Mouse (Mus musculus): ENCODE results near the gene Lrp1.

The Lrp1 gene

GRCm38 (mm10) chr10:127620406-127621190 lies at the start of gene Lrp1:
Gene Lrp1 (minus strand): TSS chr10:127621148.
- peak; percentile 62 for DNase-seq (ENCODE audit: low read depth, low spot score)

GRCm38 (mm10) chr10:127670185-127670584 lies 49.2 kb upstream of the Lrp1 start:
- peak; percentile 45 for DNase-seq (ENCODE audit: low read depth, low spot score)

DNA sequence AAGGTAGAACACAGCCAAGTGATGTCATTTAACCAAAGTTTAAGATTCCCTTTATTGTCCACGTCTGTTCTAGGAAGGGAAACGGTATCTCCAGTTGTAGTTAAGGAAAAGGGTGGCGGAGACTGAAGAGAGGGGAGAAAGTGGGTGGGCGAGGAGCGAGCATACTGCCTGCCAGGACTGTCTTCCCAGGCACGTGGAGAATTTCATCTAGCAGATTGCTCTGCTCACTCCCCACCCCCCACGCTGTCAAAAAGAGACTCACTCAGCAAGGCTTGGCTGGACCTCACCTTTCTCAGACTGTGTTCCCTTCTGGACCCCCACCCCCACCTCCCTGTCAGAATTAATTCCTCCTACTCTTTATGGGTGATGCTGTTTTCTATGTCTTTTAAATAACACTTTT lies 48.2 kb upstream of the Lrp1 start:
- peak; percentile 36 for DNase-seq (ENCODE audit: low read depth, low spot score)

DNA sequence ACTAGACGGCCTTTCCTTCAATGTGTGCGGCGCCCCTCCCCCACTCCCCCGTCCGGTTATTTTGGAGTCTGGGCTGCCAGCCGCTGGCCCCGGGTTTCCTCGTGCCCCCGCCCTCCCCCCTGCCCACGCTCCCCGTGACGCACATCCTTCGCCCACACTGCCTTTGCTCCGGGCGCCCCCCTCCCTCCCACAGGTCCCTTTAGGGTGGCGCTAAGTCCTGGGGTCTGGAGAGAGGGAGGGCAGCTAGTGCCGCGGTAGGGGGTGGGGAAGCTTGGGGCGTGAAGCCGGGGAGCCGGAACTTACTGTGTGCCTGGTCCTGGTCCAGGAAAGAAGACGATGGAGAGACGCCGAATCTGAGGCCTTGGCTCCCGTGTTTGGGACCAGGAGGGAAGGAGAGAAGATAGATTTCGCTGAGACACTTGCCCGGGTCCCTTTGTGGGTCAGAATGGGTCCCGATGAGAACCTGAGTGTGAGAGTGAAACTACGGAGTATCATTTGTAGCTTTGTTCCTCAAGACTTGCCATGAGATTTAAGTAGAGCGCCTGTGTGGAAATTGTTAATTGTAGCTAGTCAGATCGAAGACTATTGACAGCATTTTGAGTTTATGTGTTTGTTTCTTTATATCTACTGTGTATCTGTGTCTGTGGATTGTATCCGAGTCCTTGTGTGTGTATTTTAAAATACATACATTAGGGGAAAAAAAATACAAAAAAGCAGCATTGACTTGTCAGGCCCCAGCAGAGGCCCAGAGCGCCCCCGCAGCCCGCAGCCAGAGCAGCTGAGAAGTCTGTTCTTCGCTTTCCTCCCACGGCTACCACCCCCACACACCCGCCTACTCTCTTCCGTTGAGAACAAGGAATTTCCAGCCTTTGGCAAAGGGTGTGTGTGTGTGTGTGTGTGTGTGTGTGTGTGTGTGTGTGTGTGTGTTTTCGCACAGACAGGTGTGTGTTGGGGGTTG lies 47.4 kb upstream of the Lrp1 start, which contains the start of gene Nab2:
Gene Nab2 (minus strand): TSS at position 476 of the 958 bp plus-strand sequence.
- peak; percentile 79 for DNase-seq (ENCODE audit: low read depth, low spot score)

DNA sequence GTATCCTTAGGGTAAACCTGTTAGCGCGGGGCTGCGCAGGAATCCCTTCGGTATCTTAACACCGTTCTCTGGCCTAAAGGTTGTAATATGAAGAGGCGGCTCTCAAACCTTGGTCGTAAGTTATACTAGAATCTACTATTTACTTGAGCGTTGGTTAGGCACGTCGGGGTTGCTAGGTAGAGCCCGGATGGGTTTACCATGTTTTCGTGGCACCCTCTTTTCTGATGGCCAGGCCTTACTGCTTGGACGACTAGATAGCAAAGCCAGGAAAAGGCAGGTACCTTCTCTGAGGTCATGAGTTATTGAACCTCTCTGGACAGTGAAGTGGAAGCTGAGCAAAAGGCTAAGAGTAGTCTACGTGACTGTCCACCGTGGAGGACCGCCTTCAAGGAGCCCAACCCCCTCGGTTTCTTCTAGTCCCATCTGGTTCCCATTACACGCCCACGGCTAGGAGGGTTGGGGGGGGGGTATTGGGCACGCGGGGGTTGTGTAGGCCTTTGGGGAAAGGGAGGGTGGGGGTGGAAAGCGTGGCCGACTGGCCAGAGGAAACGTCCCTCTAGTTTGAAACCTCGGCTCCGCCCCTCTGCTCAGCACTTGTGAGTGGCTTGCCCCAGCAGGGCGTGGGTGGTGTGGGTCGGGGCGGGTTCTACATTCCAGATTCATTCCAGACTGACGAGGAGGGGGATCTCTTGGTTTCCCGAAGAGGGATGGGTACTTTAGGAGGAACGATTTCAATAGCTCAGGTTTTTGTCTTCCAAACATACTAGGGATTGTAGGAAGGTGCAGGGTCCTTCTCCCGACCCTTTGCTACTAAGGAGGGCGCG lies 46.5 kb upstream of the Lrp1 start:
- DNase-seq (ENCODE audit: low read depth, low spot score), result peak; percentile 97

DNA sequence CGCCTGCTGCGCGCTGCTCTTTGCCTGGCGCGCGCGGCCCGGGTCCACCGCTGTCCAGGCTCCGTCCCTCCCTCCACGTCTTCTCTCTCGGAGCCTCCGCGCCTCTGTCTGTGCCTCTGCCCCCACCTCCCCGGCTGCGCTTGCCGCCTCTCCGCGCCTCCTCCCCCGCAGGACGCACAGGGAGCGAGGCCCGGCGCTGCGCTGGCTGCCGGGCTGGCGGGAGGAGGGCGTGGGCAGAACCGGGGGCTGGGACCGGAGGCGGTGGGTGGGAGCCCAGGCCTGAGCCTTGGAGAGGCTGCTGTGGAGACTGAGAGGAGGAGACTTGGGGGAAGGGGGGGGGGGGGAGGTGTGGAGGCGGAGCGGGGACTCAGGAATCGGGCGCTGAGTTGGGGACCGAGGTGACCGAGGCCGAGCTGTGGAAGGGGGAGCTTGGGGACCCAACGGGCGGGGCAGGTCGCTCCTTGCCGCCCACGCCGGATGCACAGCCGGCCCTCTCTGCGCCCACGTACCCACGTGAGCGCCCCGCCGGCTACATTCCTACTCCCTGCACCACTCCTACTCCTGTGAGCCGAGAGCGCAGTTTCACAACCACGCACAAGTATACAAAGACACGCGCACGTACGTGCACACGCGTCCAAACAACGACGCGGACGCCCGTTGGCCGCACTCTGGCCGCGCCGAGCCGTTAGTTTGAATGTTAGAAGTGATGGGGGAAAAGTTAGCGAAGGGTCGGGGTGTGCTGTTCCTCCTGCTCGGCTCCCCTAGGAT lies 45.7 kb upstream of the Lrp1 start, which contains the start of gene Nemp1:
Gene Nemp1 (plus strand): TSS at position 401 of the 768 bp plus-strand sequence.
- DNase-seq (ENCODE audit: low read depth, low spot score), result peak; percentile 88

DNA sequence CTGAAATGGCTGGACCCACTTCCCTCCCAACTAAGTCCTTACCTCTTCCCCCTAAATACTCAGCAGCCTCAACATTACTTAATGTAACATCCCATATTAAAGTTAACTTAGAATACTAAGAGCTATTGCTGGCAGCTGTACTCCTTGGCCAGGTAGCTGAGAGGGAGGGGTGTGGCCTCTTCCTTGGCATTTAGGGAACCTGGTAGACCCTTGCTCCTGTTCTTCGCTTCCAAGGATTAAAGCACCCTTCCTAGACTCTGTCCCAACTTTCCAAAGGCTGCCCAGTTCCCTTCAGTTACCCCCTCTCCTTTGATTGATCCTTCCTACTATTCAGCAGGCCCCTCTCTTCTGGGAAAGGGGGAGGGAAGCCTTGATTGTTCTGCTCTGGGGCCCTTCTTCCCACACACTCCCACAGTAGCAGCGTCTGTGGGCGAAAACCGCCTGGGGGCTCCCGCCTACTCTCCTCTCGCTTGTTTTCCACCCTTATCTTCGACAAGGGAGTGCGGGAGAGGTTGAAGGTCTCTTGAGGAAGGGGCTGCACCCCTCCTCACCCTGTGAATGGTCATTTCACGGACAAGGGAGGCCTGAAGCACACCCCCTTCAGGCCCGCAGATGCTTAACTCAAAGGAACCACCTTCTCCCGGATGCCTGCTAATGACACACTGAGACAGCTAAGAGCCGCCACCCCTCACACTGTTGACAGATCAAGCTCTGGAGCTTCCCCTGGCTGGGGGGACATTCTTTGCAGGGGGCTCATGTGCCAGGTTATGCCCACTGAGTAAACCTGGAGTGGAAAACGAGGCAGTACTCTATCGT lies 44.6 kb upstream of the Lrp1 start:
- peak; percentile 41 for DNase-seq (ENCODE audit: low read depth, low spot score)

- DNase-seq (ENCODE audit: low read depth, low spot score), result no peak
Observed at GRCm38 (mm10) chr10:127664891-127665290, 43.9 kb upstream of the Lrp1 start.

GRCm38 (mm10) chr10:127664166-127664565 lies 43.2 kb upstream of the Lrp1 start:
- no peak for DNase-seq (ENCODE audit: low read depth, low spot score)

DNA sequence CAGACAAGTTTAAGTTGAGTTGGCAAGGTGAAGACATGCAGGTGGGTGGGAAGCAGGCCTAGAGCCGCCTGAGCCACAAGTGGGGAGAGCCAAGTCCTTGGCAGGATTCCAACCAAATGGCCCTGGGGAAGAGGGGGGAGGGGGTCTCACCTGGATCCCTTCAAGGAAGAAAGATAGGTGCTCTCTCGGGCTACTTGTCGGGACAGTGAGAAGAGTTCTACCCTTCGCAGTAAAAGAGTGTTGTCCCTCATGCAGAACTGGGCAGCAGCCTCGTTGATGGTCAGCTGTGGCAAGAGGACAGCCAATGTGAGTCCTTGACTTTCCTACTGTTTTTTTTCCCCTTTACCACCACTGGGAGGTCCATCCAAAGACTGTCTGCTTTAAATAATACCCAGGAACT lies 42.6 kb upstream of the Lrp1 start:
- no peak for DNase-seq (ENCODE audit: low read depth, low spot score)

- no peak for DNase-seq (ENCODE audit: low read depth, low spot score)
Observed at GRCm38 (mm10) chr10:127662666-127663253, 41.8 kb upstream of the Lrp1 start.

- DNase-seq (ENCODE audit: low read depth, low spot score), result peak; percentile 87
Observed at GRCm38 (mm10) chr10:127661915-127662663, 41.1 kb upstream of the Lrp1 start.

- DNase-seq (ENCODE audit: low read depth, low spot score), result no peak
Observed at GRCm38 (mm10) chr10:127661291-127661914, 40.5 kb upstream of the Lrp1 start.

- DNase-seq (ENCODE audit: low read depth, low spot score), result no peak
Observed at GRCm38 (mm10) chr10:127659551-127659950, 38.6 kb upstream of the Lrp1 start.

DNA sequence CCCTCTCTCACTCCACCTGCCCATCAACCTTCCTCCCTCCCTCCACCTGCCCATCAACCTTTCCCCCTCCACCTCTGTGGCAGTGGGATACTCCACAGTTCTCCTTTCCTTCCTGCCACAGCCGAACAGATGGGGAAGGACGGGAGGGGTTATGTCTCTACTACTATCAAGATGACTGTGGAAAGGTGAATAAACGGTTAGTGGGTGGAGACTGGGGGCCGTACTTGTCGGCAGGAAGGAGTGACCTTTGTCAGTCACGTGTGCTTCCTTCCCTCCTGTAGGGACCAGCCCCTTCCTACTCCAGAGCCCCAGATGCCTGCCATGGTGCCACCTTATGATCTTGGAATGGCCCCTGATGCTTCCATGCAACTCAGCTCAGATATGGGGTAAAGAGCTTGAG lies 37.1 kb upstream of the Lrp1 start:
- peak; percentile 97 for DNase-seq (ENCODE audit: low read depth, low spot score)

DNA sequence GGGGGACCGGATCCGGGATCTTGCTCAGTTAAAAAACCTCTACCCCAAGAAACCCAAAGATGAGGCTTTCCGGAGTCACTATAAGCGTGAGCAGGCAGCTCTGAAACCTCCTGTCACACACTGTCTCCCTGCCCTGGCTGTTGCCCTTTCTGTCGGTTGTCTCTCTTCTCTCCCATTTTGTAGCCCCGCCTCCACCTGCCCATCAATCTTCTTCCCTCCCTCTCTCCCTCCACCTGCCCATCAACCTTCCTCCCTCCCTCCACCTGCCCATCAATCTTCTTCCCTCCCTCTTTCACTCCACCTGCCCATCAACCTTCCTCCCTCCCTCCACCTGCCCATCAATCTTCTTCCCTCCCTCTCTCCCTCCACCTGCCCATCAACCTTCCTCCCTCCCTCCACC lies 36.7 kb upstream of the Lrp1 start:
- DNase-seq (ENCODE audit: low read depth, low spot score), result peak; percentile 81

DNA sequence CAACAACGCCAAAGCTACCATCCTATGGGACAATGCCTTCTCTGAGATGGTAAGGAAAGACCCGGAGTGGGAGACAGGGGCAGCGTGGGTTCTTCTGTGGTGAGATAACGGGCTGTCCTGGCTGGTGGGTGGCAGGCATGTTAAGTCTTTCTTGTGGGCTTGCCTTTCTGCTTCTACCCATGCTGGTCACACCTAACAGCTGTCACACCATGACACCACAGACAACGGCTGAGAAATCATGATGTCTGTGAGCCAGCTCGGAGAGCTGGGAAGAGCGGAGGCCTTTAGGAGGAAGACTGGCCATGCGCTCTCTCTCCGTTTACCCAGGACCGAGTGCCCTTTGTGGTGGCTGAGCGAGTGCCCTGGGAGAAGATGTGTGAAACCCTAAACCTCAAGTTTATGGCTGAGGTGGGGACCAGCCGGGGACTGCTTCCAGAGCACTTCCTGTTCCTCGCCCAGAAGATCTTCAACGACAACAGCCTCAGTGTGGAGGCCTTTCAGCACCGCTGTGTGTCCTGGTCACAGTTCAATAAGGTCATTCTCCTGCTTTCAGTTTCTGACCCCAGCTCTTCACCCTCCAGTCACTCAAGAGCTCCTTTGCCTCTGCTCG lies 34.1 kb upstream of the Lrp1 start:
- no peak for DNase-seq (ENCODE audit: low read depth, low spot score)
